Mouse (Mus musculus) B cell, adult 2 months (primary cell): ENCODE data around the gene Actr8.

Experiments
- DNase-seq, 2 experiments: peaks; one replicate each; pipeline ENCODE4 v3.0.0; 2022

Actr8 gene

DNA sequence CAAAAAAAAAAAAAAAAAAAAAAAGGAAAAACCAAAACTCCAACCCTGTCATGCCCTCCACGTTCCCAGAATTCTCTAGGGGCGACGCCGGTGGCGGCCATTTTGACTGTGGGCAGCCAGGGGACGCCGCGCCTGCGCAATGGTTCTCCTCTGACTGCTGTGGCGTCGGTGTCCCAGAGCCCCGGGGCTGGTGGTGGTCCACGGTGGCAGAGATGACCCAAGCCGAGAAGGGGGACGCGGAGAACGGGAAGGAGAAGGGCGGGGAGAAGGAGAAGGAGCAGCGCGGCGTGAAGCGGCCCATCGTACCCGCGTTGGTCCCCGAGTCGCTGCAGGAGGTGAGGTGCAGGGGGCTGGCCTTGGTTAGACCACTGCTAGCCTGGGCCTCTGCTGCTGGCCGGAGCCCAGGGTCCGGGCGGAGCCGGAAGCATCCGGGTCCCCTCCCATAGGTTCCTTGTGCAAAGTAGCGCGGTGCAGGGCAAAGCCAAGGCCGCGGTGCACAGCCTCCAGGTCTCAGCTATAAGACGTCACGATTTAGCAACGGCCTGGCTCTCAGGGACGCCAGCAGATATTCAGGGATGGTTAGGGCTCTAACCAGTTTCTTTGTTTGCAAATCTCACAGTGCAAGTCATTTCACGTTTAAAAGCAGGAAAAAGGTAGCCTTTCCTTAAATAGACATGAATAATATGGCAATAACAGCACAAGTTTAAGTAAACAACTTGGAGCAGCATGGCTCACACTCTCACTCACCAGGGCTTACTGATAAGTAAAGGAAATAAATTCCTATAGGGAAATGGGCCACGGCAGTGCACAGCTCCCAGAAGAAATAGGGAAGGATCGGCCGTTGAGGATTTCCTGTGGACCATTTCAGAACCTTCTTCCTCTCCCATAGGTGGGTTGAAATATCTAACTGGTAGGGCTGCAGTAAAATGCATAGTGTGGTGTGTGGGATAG lies at the start of gene Actr8:
Gene Actr8 (plus strand): TSS at position 84 of the 951 bp plus-strand sequence.
- peak; percentile 82 to 84 for DNase-seq

DNA sequence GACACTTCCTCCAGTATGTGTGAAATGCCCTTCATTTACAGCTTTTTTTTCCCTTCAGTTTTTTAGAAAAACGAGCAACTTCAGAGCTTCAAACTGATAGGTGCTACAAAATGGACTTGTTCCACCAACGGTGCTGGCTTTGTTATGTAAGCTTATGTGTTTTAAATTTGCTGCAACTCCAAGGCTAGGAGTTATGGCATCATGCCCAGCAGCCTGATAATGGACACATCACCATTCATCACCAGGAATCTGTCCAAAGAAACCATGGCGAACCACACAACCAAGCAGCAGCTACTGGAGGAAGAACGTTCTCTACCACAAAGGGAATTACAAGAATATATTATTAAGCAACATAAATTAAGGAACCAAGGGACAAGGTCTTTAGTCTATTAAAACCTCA lies 49.2 kb upstream of the Actr8 start:
- no peak for DNase-seq

DNA sequence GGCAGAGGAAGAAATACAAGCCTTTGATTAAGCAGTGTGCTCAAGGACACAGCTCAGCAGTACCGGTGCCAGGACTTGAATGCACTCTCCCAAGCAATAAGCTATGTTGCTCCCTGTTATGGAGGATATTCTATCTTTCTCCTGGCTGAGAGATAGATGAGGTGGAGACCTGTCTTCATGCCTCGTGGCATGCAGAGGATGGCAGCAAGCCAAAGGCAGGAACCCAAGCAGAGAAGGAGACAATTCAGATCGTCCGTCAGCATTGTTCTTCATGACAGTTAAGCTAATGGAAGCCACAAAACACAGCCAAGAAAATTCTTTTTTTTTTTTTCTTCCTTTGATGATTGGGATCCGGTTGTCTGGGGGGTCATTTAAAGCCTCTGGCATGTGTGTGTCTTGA lies 42.6 kb upstream of the Actr8 start:
- no peak for DNase-seq

DNA sequence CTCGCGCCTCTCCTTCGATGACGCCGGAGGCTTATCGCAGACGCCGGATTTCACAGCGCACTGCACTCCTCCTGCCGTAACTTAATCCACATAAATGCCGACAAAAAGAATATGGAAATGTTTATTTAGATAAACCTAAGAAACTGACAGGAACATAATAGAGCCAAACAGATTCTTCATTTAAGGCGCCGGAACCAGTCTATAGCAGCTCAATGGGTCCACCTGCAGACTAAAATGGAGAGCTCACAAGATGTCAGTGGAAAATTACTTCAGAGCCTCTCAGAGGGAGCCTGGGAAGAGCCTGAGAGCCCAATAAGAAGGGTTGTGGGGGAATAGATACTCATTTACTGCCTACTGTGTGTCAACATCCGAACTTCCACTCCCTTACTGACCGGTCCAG lies 40.7 kb upstream of the Actr8 start:
- DNase-seq: no peak

DNA sequence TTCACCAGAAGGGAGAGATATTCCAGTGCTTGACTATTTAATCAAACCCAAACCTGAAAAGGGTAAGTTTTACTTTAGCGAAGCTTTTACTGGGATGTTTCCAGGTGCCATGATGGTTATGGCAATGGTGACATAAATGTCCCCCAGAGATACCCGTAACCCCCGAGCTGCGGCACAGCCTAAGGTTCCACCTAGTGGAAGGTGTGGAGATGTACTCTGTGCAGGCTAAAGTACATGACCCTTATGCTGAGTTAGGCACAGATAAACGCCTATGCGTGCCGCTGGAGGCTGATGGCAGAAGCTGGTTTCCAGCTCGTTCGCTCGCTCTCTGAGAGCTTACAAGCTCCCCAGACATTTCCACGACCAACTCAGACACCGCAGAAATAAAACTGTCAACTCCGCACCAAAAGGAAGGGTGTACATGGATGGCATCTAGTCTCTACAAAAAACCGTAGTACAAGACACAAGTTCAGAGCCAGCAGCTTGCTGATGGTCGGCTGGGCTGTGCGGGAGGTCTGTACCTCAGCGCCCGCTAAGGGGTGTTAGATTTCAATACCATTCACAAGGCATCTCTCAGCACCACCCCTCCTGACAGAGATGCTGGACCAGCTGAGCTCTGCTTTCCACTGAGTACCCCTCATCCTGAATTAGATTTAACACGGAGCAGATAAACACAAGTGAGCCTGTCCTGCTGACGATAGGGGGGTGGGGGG lies 38.4 kb upstream of the Actr8 start:
- no peak for DNase-seq

DNA sequence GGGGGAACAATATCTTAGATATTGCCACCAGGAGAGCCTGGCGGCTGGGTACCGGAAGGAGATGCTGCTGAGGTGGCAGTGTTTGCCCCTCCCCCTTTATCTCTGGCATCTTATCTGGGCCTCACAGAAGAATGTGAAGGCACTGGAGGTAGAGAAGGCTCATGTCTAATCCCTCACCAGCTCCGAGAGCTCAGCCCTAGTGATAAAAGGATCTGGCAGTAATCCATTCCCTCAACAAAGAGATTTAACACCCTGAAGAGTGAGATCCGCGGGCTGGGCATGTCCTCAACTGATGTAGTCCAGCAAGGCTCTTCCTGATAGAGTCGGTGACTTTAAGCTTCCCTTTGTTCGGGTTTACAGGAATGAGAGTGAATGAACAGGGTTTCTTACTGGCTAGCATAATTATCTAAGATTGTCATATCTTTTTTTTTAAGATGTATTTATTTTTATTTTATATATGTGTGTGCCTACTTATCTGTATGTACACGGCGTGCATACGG lies 37.8 kb upstream of the Actr8 start:
- no peak for DNase-seq

DNA sequence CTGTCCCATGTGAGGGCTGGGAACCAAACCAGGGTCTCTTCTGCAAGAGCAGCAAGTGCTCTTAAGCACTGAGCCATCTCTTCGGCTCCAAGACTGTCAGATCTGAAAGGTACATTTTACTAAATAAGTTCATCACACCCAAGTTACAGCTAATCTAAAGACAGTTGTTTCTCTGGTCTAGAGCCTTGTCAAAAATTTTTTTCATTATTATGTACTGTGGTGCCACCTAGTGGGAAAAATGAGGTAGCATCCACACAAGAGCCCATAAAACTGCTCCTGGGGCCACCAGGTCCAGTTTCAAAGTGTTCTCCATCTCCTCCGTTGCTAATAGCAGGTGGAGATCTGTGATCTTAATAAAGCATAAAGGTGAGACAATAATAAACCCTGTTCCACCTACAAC lies 37.3 kb upstream of the Actr8 start:
- peak; percentile 45 to 57 for DNase-seq

DNA sequence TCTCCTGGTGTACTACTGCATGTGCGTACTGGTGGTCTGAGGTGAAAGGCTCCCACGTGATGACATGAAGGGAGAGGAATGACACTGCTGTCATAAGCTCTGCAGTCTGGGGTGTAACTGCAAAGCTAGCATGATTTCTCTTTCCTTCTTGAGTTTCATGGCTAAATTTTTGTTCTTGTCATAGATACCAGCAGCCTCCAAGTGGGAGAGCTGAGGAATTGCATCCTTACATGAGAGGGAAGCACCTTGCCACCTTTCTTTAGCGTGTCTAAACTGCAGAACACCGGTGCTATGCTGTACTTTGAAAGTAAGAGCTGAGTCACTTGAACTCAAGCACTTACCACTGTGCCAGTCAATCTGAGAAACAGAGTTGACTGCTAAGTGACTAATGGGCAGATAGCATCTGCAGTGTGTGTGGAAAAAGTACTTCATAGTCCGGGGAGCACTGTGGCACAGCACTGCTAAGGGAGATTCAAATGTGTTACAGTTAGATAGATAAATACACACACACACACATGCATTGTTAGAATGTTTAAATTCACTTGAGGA lies 31.3 kb upstream of the Actr8 start:
- DNase-seq: no peak

DNA sequence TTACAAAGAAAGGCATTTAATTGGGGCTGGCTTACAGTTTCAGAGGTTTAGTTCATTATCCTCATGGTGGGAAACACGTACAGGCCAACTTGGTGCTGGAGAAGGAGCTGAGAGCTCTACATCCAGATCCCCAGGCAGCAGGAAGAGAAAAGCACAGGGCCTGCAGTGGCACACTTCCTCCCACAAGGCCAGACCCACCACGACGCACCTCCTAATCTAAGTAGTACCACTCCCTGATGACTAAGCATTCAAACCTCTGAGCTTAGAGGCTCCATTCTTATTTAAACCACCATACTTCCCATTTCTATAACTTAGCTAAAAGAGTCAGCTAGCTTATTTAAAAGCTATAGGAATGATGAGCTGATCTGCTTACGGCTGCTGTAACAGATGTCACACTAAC lies 27.3 kb upstream of the Actr8 start:
- DNase-seq: no peak

DNA sequence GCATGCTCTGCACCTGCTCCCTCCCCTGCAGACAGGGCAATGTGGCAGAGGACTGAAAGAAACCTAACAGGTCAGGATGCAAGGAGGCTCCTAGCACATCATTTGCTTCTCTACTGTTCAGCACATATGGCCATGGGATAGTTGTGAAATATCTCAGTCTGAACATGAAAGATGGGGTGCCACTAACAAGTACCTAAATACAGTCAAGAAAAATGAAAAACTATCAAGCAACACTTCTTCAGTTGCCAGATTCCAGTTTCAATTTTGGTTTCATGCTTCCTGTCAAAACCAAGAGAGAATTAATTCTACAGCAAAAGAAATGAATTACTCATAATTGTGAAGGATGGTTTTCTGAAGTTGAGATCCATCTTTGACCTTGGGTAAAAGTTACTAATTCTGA lies 20.7 kb upstream of the Actr8 start:
- DNase-seq: no peak

DNA sequence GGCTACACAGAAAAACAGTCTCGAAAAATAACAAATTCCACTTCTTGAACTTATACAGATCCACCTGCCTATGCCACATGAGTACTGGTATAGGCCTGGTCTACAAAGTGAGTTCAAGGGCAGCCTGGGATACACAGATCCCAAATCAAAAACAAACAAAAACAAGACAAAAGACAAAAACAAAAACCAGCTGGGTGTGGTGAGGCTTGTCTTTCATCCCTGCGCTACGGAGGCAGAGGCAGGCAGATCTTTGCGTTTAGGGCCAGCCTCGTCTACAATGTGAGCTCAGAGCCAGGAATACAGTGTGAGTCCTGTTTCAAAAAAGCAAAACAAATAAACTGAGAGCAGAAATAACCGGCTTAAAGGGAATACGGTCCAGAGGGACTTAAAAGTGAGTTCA lies 10.5 kb upstream of the Actr8 start:
- no peak for DNase-seq

DNA sequence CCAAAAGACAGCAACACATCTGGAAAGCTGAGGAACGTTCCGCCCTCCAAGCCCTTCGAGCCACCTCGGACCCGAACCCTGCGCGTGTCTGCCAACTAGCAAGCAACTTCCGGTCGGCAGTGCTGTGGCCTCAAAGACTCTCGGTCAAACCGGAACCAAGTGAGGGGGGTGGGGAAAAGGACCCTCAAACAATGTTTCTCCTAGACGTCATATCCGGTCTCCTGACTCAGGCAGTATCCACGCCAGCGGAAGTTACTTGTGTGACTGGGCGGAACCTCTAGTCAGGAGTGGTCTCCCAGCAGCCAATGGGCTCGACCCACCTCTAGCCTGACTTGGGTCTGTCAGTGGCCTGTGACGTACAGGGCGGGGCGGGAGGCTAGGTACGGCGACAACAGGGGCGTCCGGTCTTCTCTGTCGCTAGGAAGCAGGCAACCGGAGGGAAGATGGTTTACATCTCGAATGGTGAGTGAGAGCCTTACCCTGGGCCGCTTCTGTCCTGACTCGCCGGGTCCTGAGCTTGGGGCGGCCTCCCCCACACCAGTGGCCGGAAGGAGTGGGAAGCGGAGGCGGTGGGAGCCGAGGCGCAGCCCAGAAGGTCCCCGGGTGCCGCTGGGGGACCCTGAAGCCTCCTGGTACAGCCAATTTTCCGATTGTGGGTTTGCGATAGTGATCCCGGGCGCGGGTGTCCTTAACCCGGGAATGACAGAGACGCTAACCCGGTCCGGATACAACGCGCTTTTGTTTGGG lies 9.9 kb upstream of the Actr8 start, which contains the start of gene Selenok:
Gene Selenok (plus strand): TSS at position 234 of the 747 bp plus-strand sequence.
- DNase-seq: peak; percentile 93 to 95

DNA sequence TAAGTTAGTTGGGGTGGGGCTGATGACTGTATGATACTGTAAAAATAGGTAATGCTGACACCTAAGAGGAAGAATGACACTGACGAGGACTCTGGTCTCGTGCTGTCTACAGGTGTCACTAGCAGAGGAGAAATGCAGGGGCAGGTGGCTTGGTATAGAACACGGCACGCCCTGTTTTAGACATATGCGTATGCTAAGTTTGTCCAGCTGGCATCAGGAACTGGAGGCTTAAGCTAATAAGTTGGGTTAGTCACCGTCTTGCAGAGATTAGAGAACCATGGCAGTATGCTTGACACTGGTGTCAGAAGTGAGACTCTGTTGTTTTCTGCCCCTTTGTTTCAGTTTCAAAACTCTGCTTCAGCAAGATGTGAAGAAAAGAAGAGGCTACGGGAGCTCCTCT lies 6.7 kb upstream of the Actr8 start:
- DNase-seq: no peak

DNA sequence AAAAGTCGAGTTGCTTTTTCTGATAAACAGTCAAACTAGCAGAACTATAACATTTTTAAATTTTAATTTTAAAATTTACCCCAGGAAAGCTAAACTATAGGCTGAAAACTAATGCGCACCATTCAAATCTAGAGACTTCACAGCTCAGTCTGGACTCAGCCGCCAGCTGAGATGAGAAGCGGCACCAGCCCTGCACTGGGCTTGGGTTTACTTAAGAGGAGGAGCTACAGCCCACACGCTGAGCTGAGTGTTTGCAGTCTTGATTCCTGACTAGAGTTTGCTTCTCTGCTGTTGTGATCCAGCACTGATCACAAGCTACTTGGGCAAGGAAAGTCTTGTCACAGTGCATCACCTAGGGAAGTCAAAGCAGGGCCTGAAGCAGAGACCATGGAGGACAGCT lies 6.1 kb upstream of the Actr8 start:
- no peak for DNase-seq

DNA sequence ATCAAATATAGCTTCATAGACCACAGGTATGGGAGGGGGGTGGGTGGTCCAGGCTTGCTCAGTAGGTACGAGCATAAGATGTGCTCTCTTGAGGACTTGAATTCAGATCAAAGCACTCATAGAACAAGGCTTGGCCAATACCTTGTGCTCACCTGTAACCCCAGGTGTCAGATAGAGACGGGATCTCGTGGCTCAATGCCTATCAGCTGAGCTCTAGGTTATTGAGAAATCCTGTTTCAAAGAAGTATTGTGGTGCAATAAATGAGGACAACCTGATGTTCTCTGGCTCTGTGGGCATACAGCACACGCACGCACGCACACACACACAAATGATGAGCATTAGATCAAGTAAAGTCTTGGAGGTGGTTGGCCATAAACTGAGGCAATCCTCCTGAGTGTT lies 1.2 kb upstream of the Actr8 start:
- DNase-seq: no peak

DNA sequence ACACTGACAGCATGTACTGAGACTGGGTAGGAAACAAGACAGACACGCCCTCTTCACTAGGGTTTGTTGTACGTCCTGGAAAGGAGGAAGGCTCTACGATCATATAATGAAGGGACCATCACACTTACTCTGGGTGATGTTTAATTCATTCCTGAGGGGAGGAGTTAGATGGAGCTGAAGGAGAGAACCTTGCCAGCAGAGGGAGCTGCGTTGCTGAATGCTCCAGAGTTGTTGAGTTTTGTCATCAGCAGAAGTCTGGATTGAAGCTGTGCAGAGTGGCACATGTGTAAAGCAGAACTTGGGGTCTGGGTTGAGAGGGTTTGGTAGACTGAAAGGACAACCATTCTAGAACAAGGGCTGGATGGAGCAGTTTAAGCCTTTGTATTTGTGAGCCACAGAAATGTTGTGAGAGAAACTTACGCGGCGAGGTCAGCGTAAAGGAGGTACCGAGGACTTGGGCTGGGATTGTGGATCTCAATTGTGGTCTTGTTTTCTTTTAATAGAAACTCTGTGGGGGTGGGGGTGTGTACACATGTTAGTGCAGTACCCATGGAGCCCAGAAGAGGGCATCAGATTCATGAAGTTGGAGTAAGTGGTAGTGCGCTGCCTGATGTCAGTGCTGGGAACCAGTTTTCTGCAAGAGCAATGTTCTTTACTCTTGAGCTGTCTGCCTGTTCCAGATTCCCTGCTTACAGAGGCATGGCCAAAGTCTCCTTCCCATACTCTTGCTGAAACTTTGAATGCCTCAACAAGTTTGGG lies 2.5 kb downstream of the Actr8 start:
- DNase-seq: peak; percentile 50 to 54

DNA sequence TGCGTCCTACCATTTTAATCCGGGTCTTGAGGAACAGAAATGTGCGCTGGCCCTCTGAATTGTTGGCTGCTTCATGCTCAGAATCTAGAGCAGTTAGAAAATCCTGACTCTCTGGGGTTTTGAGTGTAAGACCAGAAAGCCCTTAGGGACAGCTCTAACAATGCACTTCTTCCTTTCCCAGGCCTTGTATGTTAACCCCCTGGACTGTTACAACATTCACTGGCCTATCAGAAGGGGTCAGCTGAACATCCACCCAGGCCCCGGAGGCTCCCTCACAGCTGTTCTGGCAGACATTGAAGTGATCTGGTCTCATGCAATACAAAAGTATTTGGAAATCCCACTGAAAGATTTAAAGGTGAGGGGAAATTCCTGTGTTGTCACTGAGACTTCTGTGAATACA lies 8.0 kb downstream of the Actr8 start:
- DNase-seq: no peak

DNA sequence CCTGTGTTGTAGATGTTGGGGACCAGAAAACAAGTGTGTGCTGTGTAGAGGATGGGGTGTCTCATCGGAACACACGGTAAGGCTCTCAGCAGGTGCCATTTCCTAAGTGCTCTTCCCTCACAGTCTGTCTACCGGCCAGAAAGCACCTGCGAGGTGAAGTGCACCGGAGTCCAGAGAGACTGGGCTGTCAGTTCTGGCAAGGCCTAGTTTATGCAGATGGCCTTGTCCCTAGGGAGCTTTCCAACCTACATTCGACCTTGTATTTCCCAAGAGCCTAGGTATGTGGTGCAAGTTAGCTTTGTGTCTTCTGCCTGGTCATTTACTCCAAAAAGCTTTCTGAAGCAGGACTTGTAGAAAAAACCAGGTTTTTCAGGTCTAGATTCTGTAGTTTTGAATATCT lies 9.1 kb downstream of the Actr8 start:
- no peak for DNase-seq

DNA sequence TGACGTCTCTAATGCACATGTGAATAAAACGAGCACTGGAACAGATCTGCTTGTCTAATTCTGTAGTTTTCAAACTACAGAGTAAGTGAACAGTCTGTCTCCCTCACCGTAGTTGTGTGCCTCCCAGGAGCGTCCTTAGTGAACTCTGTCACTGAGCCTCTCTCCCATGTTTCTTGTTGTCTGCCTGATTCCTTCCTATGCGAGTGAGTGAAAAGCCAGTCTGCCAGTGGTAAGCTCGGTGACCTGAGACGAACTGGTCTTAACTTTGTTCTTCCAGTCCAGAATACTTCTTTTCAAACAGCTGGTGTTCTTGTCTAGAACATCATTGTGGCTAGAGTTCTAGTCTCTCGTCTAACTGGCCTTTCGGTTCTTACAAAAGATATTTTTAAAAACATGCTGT lies 9.6 kb downstream of the Actr8 start:
- no peak for DNase-seq

DNA sequence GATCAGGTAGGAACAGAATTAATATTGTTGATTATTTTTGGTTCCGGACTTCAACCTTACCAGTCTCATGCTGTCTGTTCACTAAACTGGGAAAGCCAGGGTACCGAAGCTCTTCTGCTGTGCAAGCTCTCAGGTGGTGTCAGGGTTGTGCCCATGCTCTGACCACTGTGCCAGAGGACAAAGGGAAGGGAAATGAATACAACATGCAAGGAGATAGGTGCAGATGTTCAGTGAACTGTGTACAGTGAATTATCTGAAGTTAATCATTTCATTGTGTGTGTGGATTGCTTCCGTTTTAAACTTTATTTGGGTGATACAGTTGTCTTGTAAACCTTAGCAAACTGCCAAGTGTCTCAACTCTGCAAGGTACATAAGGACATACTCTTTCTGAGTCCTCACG lies 10.2 kb downstream of the Actr8 start:
- DNase-seq: no peak

DNA sequence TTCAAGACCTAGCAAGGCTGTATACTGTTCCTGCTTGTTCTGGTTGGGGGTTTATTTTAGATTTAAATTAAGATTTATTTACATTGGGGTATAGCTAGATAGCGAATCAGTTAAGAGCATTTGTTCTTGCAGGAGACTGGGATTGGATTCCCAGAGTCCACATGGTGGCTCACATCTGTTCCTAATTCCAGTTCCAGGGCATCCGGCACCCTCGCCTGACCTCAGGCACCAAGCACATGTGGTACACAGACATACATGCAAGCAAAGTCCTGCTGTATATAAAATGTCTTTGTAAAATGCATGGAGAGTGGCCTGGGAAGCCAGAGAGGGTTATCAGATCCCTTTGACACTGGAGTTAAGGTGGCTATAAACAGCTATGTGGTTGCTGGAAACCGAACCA lies 16.8 kb downstream of the Actr8 start:
- no peak for DNase-seq
